In genomic region chr5:149403386-149403785, GRCm38 (mm10) we compare ENCODE assay signal across 10 mouse cellular contexts. TPM values are rescaled to one million over a fixed set of nuclear protein-coding genes. Genes with fewer than 3 reads are reported as not detected.
A peak's percentile ranks its signal among the peaks of the same experiment; 100 is the strongest.
DNase-seq lines count a peak whose midpoint lies in the region; ATAC-seq lines count a peak whose summit lies in the region.
"Had no signal": no experiment of that assay in that cellular context is flagged by ENCODE, and none has a peak within 500 bp of the region (broad histone marks: within the 10 kb centered on the region; RNA-seq: fewer than 3 reads in every experiment).

No protein-coding gene starts in this region.

- ATAC-seq in heart, embryonic 11.5 days (replicated peaks; ENCODE audit: insufficient number of reproducible peaks, low FRiP score, low TSS enrichment): no peak
- ATAC-seq in intestine, embryonic 16.5 days: no peak

- H3K27me3 ChIP-seq in heart, embryonic 11.5 days (ENCODE audit: control insufficient read depth, insufficient read depth, low read length): no peaks in the 10 kb centered on the region
- H3K27me3 ChIP-seq in intestine, embryonic 16.5 days (replicated peaks; ENCODE audit: control insufficient read depth, insufficient read depth, low read length): no peaks in the 10 kb centered on the region

- no peaks in the 10 kb centered on the region for H3K36me3 ChIP-seq in heart, embryonic 11.5 days (ENCODE audit: control insufficient read depth, insufficient read depth, low read length)
- H3K36me3 ChIP-seq in intestine, embryonic 16.5 days (ENCODE audit: control insufficient read depth, insufficient read depth, low read length): no peaks in the 10 kb centered on the region
- H3K36me3 ChIP-seq: embryonic facial prominence, embryonic 13.5 days had no signal

- no peak overlapping the region for H3K4me2 ChIP-seq in heart, embryonic 11.5 days
- H3K4me2 ChIP-seq in intestine, embryonic 16.5 days (ENCODE audit: low read depth, low read length): no peak overlapping the region
- H3K4me2 ChIP-seq: embryonic facial prominence, embryonic 13.5 days had no signal

- H3K9me3 ChIP-seq in heart, embryonic 11.5 days (replicated peaks; ENCODE audit: control insufficient read depth, low read length): no peaks in the 10 kb centered on the region
- no peaks in the 10 kb centered on the region for H3K9me3 ChIP-seq in intestine, embryonic 16.5 days (ENCODE audit: control insufficient read depth, low read length)

- WGBS in heart, embryonic 11.5 days (ENCODE audit: insufficient replicate concordance): 61% methylated on average over 5 of the region's 5 CpGs
- 58% methylated on average over 5 of the region's 5 CpGs for WGBS in intestine, embryonic 16.5 days

- no peak overlapping the region for H3K9ac ChIP-seq in heart, embryonic 11.5 days (ENCODE audit: low read depth, low read length)
- no peak overlapping the region for H3K9ac ChIP-seq in intestine, embryonic 16.5 days (ENCODE audit: low read depth, low read length)
- H3K9ac ChIP-seq: embryonic facial prominence, embryonic 13.5 days had no signal

- H3K4me3 ChIP-seq in heart, embryonic 11.5 days (ENCODE audit: low read depth, low read length): no peak overlapping the region
- no peak overlapping the region for H3K4me3 ChIP-seq in intestine, embryonic 16.5 days (ENCODE audit: low read length)
- H3K4me3 ChIP-seq: embryonic facial prominence, embryonic 13.5 days had no signal

- no peaks in the 10 kb centered on the region for H3K4me1 ChIP-seq in heart, embryonic 11.5 days (ENCODE audit: control insufficient read depth, insufficient read depth, low read length)
- no peaks in the 10 kb centered on the region for H3K4me1 ChIP-seq in intestine, embryonic 16.5 days (ENCODE audit: control insufficient read depth, insufficient read depth, low read length)

- peak; percentile 99 for DNase-seq in heart, adult 11 months
- peak; percentile 16 for DNase-seq in ovary, adult 18-20 months (ENCODE audit: low spot score)
- no peak for DNase-seq in ovary, postnatal 14 days (ENCODE audit: low spot score)
- DNase-seq in heart, adult 9 months (ENCODE audit: low spot score in 2 of 2): peak; percentile 86 to 87
- no peak for DNase-seq in ovary, postnatal 36 days (ENCODE audit: low spot score)
- DNase-seq in spleen, postnatal 4 days (ENCODE audit: low spot score in 2 of 2): no peak
- DNase-seq: layer of hippocampus, postnatal 36 days had no signal

- no peak overlapping the region for H3K27ac ChIP-seq in heart, embryonic 11.5 days (ENCODE audit: low read depth, low read length)
- H3K27ac ChIP-seq in intestine, embryonic 16.5 days (ENCODE audit: low read length): no peak overlapping the region
- H3K27ac ChIP-seq: embryonic facial prominence, embryonic 13.5 days had no signal

RNA-seq across cellular contexts. Expression of gene Medag, which starts 8.2 kb away (rescaled TPM):
- 0.75 and 0.96 TPM in 2 replicates for polyA plus RNA-seq in heart, embryonic 11.5 days (2014; fragmentation: Nextera tagmentation; extraction: Ambion mirVana)
- polyA plus RNA-seq in intestine, embryonic 16.5 days (2015; fragmentation: Nextera tagmentation; extraction: Ambion mirVana): 1.8 and 2.0 TPM in 2 replicates

RNA-seq across cellular contexts. Expression of gene Tex26, which starts 36.1 kb away (rescaled TPM):
- 0.52 and 0.57 TPM in 2 replicates for polyA plus RNA-seq in heart, embryonic 11.5 days (2014; fragmentation: Nextera tagmentation; extraction: Ambion mirVana)
- polyA plus RNA-seq in intestine, embryonic 16.5 days (2015; fragmentation: Nextera tagmentation; extraction: Ambion mirVana): 0.38 and 0.39 TPM in 2 replicates

Comparison
In these comparisons a context has a peak if more than half of its experiments do, and no peak if none do; other contexts are left out.
1. DNase-seq: peak in heart, adult 11 months (single experiment), ovary, adult 18-20 months (single experiment) and heart, adult 9 months (2 of 2); none in ovary, postnatal 14 days (single experiment), ovary, postnatal 36 days (single experiment) and spleen, postnatal 4 days (0 of 2).